Mouse (Mus musculus) testis, postnatal 10 days (tissue): ENCODE data around the gene Defb48.

Experiments
- DNase-seq: peaks from one replicate; pipeline ENCODE4 v3.0.0; 2021; ENCODE audit warnings: low spot score

Defb48 gene

DNA sequence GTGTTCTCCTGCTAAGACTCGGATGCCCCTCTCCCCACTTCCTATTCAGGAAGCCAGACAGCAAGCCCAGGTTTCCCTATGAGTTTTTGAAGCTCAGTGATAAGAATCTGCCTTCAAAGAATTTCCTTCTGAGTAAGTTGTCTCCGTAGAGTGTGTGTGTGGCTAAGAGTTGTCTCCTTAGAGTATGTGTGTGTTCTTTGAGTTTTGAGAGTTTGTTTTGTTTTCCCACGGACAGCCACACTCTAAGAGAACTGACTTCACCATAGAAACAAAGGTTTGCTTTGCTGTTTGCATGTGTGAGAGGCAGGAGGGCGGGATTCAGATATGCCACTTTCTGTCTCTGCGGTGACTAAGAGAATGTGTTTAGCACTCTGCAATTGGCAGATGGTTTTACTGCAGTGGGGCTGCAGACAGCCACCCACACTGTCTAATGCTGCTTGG is 56.2 kb downstream of the Defb48 start:
- DNase-seq: no peak
